Mouse (Mus musculus) spleen, adult 2 months (tissue): Measurements from ENCODE around the gene Hid1.

Experiments used
- CTCF ChIP-seq: fragments of 200-500 bp; IDR thresholded peaks from 2 replicates; pipeline ENCODE4 v1.5.1; 2011; ENCODE audit warnings: mild to moderate bottlenecking, inconsistent platforms; ENCODE audit not compliant: insufficient read depth, insufficient read length, insufficient replicate concordance; ENCODE audit errors: extremely low read depth
- POLR2A ChIP-seq: fragments of 200-500 bp; IDR thresholded peaks from 2 replicates; pipeline ENCODE4 v1.6.1; 2011; ENCODE audit warnings: low read depth, low read length, inconsistent platforms

GRCm38 (mm10) chr11:115409556-115409955 lies 42.0 kb upstream of the Hid1 start:
- TF ChIP-seq CTCF: no peak
- no peak for TF ChIP-seq POLR2A
